Mouse (Mus musculus): ENCODE measurements around the gene Mpped2. TPM values are rescaled to one million over a fixed set of nuclear protein-coding genes. Genes with fewer than 3 reads are reported as not detected.
A peak's percentile ranks its signal among the peaks of the same experiment; 100 is the strongest.

Mpped2 gene
- polyA plus RNA-seq, 1 experiment from 2014 or later: 8.0 TPM

GRCm38 (mm10) chr2:106833212-106833611 is 140.1 kb downstream of the Mpped2 start:
- TF ChIP-seq CTCF (IDR thresholded peaks at IDR 0.05; ENCODE audit: low read depth): no peak
- H3K27me3 ChIP-seq (replicated peaks; ENCODE audit: control insufficient read depth, insufficient read depth, low read length): no peaks in the 10 kb centered on the region
- H3K4me1 ChIP-seq (replicated peaks; ENCODE audit: control insufficient read depth, insufficient read depth, low read length): no peaks in the 10 kb centered on the region
- WGBS: 81% methylated on average over 5 of the region's 5 CpGs
- H3K9ac ChIP-seq (ENCODE audit: low read depth, low read length): no peak overlapping the region
- H3K27ac ChIP-seq (ENCODE audit: low read depth, low read length): no peak overlapping the region
- H3K9me3 ChIP-seq (ENCODE audit: control insufficient read depth): no peaks in the 10 kb centered on the region
- H3K4me3 ChIP-seq (ENCODE audit: low read depth, low read length): no peak overlapping the region
- ATAC-seq: no peak
- no peak overlapping the region for H3K4me2 ChIP-seq (replicated peaks; ENCODE audit: low read depth)
- H3K36me3 ChIP-seq (ENCODE audit: control insufficient read depth, insufficient read depth): no peaks in the 10 kb centered on the region

- no peak overlapping the region for H3K4me2 ChIP-seq (replicated peaks; ENCODE audit: low read depth)
- H3K27ac ChIP-seq (ENCODE audit: low read depth, low read length): no peak overlapping the region
- WGBS: 83% methylated on average over 8 of the region's 8 CpGs
- no peak for TF ChIP-seq CTCF (IDR thresholded peaks at IDR 0.05; ENCODE audit: low read depth)
- ATAC-seq: no peak
- no peaks in the 10 kb centered on the region for H3K9me3 ChIP-seq (ENCODE audit: control insufficient read depth)
- H3K4me1 ChIP-seq (replicated peaks; ENCODE audit: control insufficient read depth, insufficient read depth, low read length): no peaks in the 10 kb centered on the region
- H3K27me3 ChIP-seq (replicated peaks; ENCODE audit: control insufficient read depth, insufficient read depth, low read length): no peaks in the 10 kb centered on the region
- no peak overlapping the region for H3K9ac ChIP-seq (ENCODE audit: low read depth, low read length)
- no peaks in the 10 kb centered on the region for H3K36me3 ChIP-seq (ENCODE audit: control insufficient read depth, insufficient read depth)
- H3K4me3 ChIP-seq (ENCODE audit: low read depth, low read length): no peak overlapping the region
Observed at GRCm38 (mm10) chr2:106835321-106835720, 142.3 kb downstream of the Mpped2 start.

GRCm38 (mm10) chr2:106837241-106837640 is 144.2 kb downstream of the Mpped2 start:
- Histone ChIP-seq H3K4me2 (replicated peaks; ENCODE audit: low read depth) (no peak overlapping the region), H3K27me3 (replicated peaks; ENCODE audit: control insufficient read depth, insufficient read depth, low read length) (no peaks in the 10 kb centered on the region), H3K27ac (ENCODE audit: low read depth, low read length) (no peak overlapping the region), H3K36me3 (ENCODE audit: control insufficient read depth, insufficient read depth) (no peaks in the 10 kb centered on the region), H3K4me3 (ENCODE audit: low read depth, low read length) (no peak overlapping the region), H3K4me1 (replicated peaks; ENCODE audit: control insufficient read depth, insufficient read depth, low read length) (no peaks in the 10 kb centered on the region), H3K9ac (ENCODE audit: low read depth, low read length) (no peak overlapping the region), H3K9me3 (ENCODE audit: control insufficient read depth) (no peaks in the 10 kb centered on the region)
- 78% methylated on average over 4 of the region's 4 CpGs for WGBS
- TF ChIP-seq CTCF (IDR thresholded peaks at IDR 0.05; ENCODE audit: low read depth): no peak
- no peak for ATAC-seq

GRCm38 (mm10) chr2:106844147-106844546 is 151.1 kb downstream of the Mpped2 start:
- no peak for TF ChIP-seq CTCF (IDR thresholded peaks at IDR 0.05; ENCODE audit: low read depth)
- WGBS: 61% methylated on average over 9 of the region's 9 CpGs
- Histone ChIP-seq H3K27ac (ENCODE audit: low read depth, low read length) (no peak overlapping the region), H3K9me3 (ENCODE audit: control insufficient read depth) (no peaks in the 10 kb centered on the region), H3K27me3 (replicated peaks; ENCODE audit: control insufficient read depth, insufficient read depth, low read length) (no peaks in the 10 kb centered on the region), H3K4me1 (replicated peaks; ENCODE audit: control insufficient read depth, insufficient read depth, low read length) (no peaks in the 10 kb centered on the region), H3K4me3 (ENCODE audit: low read depth, low read length) (no peak overlapping the region), H3K4me2 (replicated peaks; ENCODE audit: low read depth) (no peak overlapping the region), H3K36me3 (ENCODE audit: control insufficient read depth, insufficient read depth) (no peaks in the 10 kb centered on the region), H3K9ac (ENCODE audit: low read depth, low read length) (no peak overlapping the region)
- no peak for ATAC-seq

GRCm38 (mm10) chr2:106844766-106845678 is 152.0 kb downstream of the Mpped2 start:
- no peak overlapping the region for H3K4me3 ChIP-seq (ENCODE audit: low read depth, low read length)
- ATAC-seq: no peak
- 0 out of 2 replicates have a peak overlapping the region, but pooled peaks have one; percentile 6 for H3K4me2 ChIP-seq (replicated peaks; ENCODE audit: low read depth)
- H3K4me1 ChIP-seq (replicated peaks; ENCODE audit: control insufficient read depth, insufficient read depth, low read length): no peaks in the 10 kb centered on the region
- WGBS: 32% methylated on average over 10 of the region's 10 CpGs
- no peaks in the 10 kb centered on the region for H3K36me3 ChIP-seq (ENCODE audit: control insufficient read depth, insufficient read depth)
- no peaks in the 10 kb centered on the region for H3K9me3 ChIP-seq (ENCODE audit: control insufficient read depth)
- no peak overlapping the region for H3K9ac ChIP-seq (ENCODE audit: low read depth, low read length)
- H3K27me3 ChIP-seq (replicated peaks; ENCODE audit: control insufficient read depth, insufficient read depth, low read length): no peaks in the 10 kb centered on the region
- TF ChIP-seq CTCF (IDR thresholded peaks at IDR 0.05; ENCODE audit: low read depth): no peak
- no peak overlapping the region for H3K27ac ChIP-seq (ENCODE audit: low read depth, low read length)

- 51% methylated on average over 4 of the region's 4 CpGs for WGBS
- Histone ChIP-seq H3K9ac (ENCODE audit: low read depth, low read length) (no peak overlapping the region), H3K9me3 (ENCODE audit: control insufficient read depth) (no peaks in the 10 kb centered on the region), H3K4me3 (ENCODE audit: low read depth, low read length) (no peak overlapping the region), H3K36me3 (ENCODE audit: control insufficient read depth, insufficient read depth) (no peaks in the 10 kb centered on the region), H3K4me1 (replicated peaks; ENCODE audit: control insufficient read depth, insufficient read depth, low read length) (no peaks in the 10 kb centered on the region), H3K27ac (ENCODE audit: low read depth, low read length) (no peak overlapping the region), H3K4me2 (replicated peaks; ENCODE audit: low read depth) (no peak overlapping the region), H3K27me3 (replicated peaks; ENCODE audit: control insufficient read depth, insufficient read depth, low read length) (no peaks in the 10 kb centered on the region)
- no peak for ATAC-seq
- TF ChIP-seq CTCF (IDR thresholded peaks at IDR 0.05; ENCODE audit: low read depth): no peak
Observed at GRCm38 (mm10) chr2:106846511-106846910, 153.4 kb downstream of the Mpped2 start.
